Mouse (Mus musculus): ENCODE measurements around the gene Prkd2.

- TF ChIP-seq EP300 (IDR thresholded peaks at IDR 0.05; ENCODE audit: low read depth) (no peak), CTCF (IDR thresholded peaks at IDR 0.05; ENCODE audit: low read depth) (no peak)
Observed at GRCm38 (mm10) chr7:16843441-16844171, 904 bp downstream of the Prkd2 start.

Data from heart, postnatal 0 days (tissue).